Mouse (Mus musculus): ENCODE measurements around the gene Rab28. TPM values are rescaled to one million over a fixed set of nuclear protein-coding genes. Genes with fewer than 3 reads are reported as not detected.
"Not testable (repeated sequence)": the region's sequence is repeated elsewhere in the genome, so short reads cannot be mapped to it uniquely, and the experiment has no call there.

The Rab28 gene
- polyA plus RNA-seq, 1 experiment from 2014 or later, result 59.4 TPM

- WGBS, result 80% methylated on average over 6 of the region's 6 CpGs
These were observed 30.9 kb upstream of the Rab28 start for GRCm38 (mm10) chr5:41738817-41739216.

GRCm38 (mm10) chr5:41737039-41737438, 29.1 kb upstream of the Rab28 start:
- H3K27ac ChIP-seq (ENCODE audit: low read depth, low read length), result no peak overlapping the region
- H3K4me2 ChIP-seq (ENCODE audit: low read length), result no peak overlapping the region
- no peaks in the 10 kb centered on the region for H3K4me1 ChIP-seq (ENCODE audit: control insufficient read depth, insufficient read depth, low read depth, low read length)
- H3K4me3 ChIP-seq (ENCODE audit: low read length), result no peak overlapping the region
- no peaks in the 10 kb centered on the region for H3K36me3 ChIP-seq (ENCODE audit: control insufficient read depth, insufficient read depth, low read length)
- WGBS, result 51% methylated on average over 5 of the region's 5 CpGs
- no peaks in the 10 kb centered on the region for H3K9me3 ChIP-seq (ENCODE audit: control insufficient read depth, low read length)
- no peak for ATAC-seq
- H3K9ac ChIP-seq (ENCODE audit: low read depth, low read length), result no peak overlapping the region
- H3K27me3 ChIP-seq (replicated peaks; ENCODE audit: control insufficient read depth, insufficient read depth, low read length), result no peaks in the 10 kb centered on the region

More at GRCm38 (mm10) chr5:41738817-41739216, 30.9 kb upstream of the Rab28 start:
- no peak for ATAC-seq
- Histone ChIP-seq H3K27me3 (replicated peaks; ENCODE audit: control insufficient read depth, insufficient read depth, low read length) (peaks cover 6% of the 10 kb centered on the region), H3K27ac (ENCODE audit: low read depth, low read length) (no peak overlapping the region), H3K4me3 (ENCODE audit: low read length) (no peak overlapping the region), H3K9me3 (ENCODE audit: control insufficient read depth, low read length) (no peaks in the 10 kb centered on the region), H3K36me3 (ENCODE audit: control insufficient read depth, insufficient read depth, low read length) (no peaks in the 10 kb centered on the region), H3K9ac (ENCODE audit: low read depth, low read length) (no peak overlapping the region), H3K4me2 (ENCODE audit: low read length) (no peak overlapping the region), H3K4me1 (ENCODE audit: control insufficient read depth, insufficient read depth, low read depth, low read length) (no peaks in the 10 kb centered on the region)

- Histone ChIP-seq H3K36me3 (ENCODE audit: control insufficient read depth, insufficient read depth, low read length) (no peaks in the 10 kb centered on the region), H3K27ac (ENCODE audit: low read depth, low read length) (no peak overlapping the region), H3K4me2 (ENCODE audit: low read length) (no peak overlapping the region), H3K4me1 (ENCODE audit: control insufficient read depth, insufficient read depth, low read depth, low read length) (no peaks in the 10 kb centered on the region), H3K27me3 (replicated peaks; ENCODE audit: control insufficient read depth, insufficient read depth, low read length) (no peaks in the 10 kb centered on the region), H3K9ac (ENCODE audit: low read depth, low read length) (no peak overlapping the region), H3K4me3 (ENCODE audit: low read length) (no peak overlapping the region), H3K9me3 (ENCODE audit: control insufficient read depth, low read length) (no peaks in the 10 kb centered on the region)
- WGBS, result 90% methylated on average over 1 of the region's 1 CpGs
- no peak for ATAC-seq
These were observed 19.1 kb upstream of the Rab28 start for GRCm38 (mm10) chr5:41727017-41727416.

- Histone ChIP-seq H3K27ac (ENCODE audit: low read depth, low read length) (no peak overlapping the region), H3K4me1 (ENCODE audit: control insufficient read depth, insufficient read depth, low read depth, low read length) (no peaks in the 10 kb centered on the region), H3K27me3 (replicated peaks; ENCODE audit: control insufficient read depth, insufficient read depth, low read length) (no peaks in the 10 kb centered on the region), H3K4me2 (ENCODE audit: low read length) (no peak overlapping the region), H3K36me3 (ENCODE audit: control insufficient read depth, insufficient read depth, low read length) (no peaks in the 10 kb centered on the region), H3K4me3 (ENCODE audit: low read length) (no peak overlapping the region), H3K9me3 (ENCODE audit: control insufficient read depth, low read length) (no peaks in the 10 kb centered on the region), H3K9ac (ENCODE audit: low read depth, low read length) (no peak overlapping the region)
- WGBS, result 64% methylated on average over 6 of the region's 6 CpGs
- ATAC-seq, result no peak
These were observed 17.6 kb upstream of the Rab28 start for GRCm38 (mm10) chr5:41725573-41725972.

- Histone ChIP-seq H3K27ac (ENCODE audit: low read depth, low read length) (peak overlapping the region; percentile 90), H3K9me3 (ENCODE audit: control insufficient read depth, low read length) (no peaks in the 10 kb centered on the region), H3K4me1 (ENCODE audit: control insufficient read depth, insufficient read depth, low read depth, low read length) (peaks cover 7% of the 10 kb centered on the region), H3K36me3 (ENCODE audit: control insufficient read depth, insufficient read depth, low read length) (no peaks in the 10 kb centered on the region), H3K9ac (ENCODE audit: low read depth, low read length) (peak overlapping the region; percentile 87), H3K4me2 (ENCODE audit: low read length) (peak overlapping the region; percentile 96), H3K27me3 (replicated peaks; ENCODE audit: control insufficient read depth, insufficient read depth, low read length) (no peaks in the 10 kb centered on the region), H3K4me3 (ENCODE audit: low read length) (peak overlapping the region; percentile 72)
- ATAC-seq, result peak; percentile 84
- under 1% methylated on average over 57 of the region's 63 CpGs for WGBS
These were observed 592 bp downstream of the Rab28 start for GRCm38 (mm10) chr5:41707115-41708015.

- peak overlapping the region; percentile 90 for H3K27ac ChIP-seq (ENCODE audit: low read depth, low read length)
- no peaks in the 10 kb centered on the region for H3K36me3 ChIP-seq (ENCODE audit: control insufficient read depth, insufficient read depth, low read length)
- 5% methylated on average over 9 of the region's 9 CpGs for WGBS
- peaks cover 7% of the 10 kb centered on the region for H3K4me1 ChIP-seq (ENCODE audit: control insufficient read depth, insufficient read depth, low read depth, low read length)
- H3K9ac ChIP-seq (ENCODE audit: low read depth, low read length), result peak overlapping the region; percentile 87
- H3K9me3 ChIP-seq (ENCODE audit: control insufficient read depth, low read length), result no peaks in the 10 kb centered on the region
- no peak for ATAC-seq
- H3K4me2 ChIP-seq (ENCODE audit: low read length), result peak overlapping the region; percentile 96
- no peaks in the 10 kb centered on the region for H3K27me3 ChIP-seq (replicated peaks; ENCODE audit: control insufficient read depth, insufficient read depth, low read length)
- H3K4me3 ChIP-seq (ENCODE audit: low read length), result peak overlapping the region; percentile 72
These were observed 1.2 kb downstream of the Rab28 start for GRCm38 (mm10) chr5:41706777-41707114.

GRCm38 (mm10) chr5:41701085-41701484, 6.9 kb downstream of the Rab28 start:
- not testable (repeated sequence) for H3K9me3 ChIP-seq (ENCODE audit: control insufficient read depth, low read length); H3K4me2 ChIP-seq (ENCODE audit: low read length); H3K36me3 ChIP-seq (ENCODE audit: control insufficient read depth, insufficient read depth, low read length); H3K4me1 ChIP-seq (ENCODE audit: control insufficient read depth, insufficient read depth, low read depth, low read length); H3K27me3 ChIP-seq (replicated peaks; ENCODE audit: control insufficient read depth, insufficient read depth, low read length); H3K9ac ChIP-seq (ENCODE audit: low read depth, low read length); H3K4me3 ChIP-seq (ENCODE audit: low read length); H3K27ac ChIP-seq (ENCODE audit: low read depth, low read length); ATAC-seq
- 79% methylated on average over 4 of the region's 4 CpGs for WGBS

- H3K4me2 ChIP-seq (ENCODE audit: low read length), result no peak overlapping the region
- no peaks in the 10 kb centered on the region for H3K36me3 ChIP-seq (ENCODE audit: control insufficient read depth, insufficient read depth, low read length)
- no peak overlapping the region for H3K27ac ChIP-seq (ENCODE audit: low read depth, low read length)
- no peak overlapping the region for H3K4me3 ChIP-seq (ENCODE audit: low read length)
- H3K27me3 ChIP-seq (replicated peaks; ENCODE audit: control insufficient read depth, insufficient read depth, low read length), result no peaks in the 10 kb centered on the region
- H3K9ac ChIP-seq (ENCODE audit: low read depth, low read length), result no peak overlapping the region
- 0 out of 2 replicates have a peak, but pooled peaks have one; percentile 20 for ATAC-seq
- no peaks in the 10 kb centered on the region for H3K9me3 ChIP-seq (ENCODE audit: control insufficient read depth, low read length)
- H3K4me1 ChIP-seq (ENCODE audit: control insufficient read depth, insufficient read depth, low read depth, low read length), result no peaks in the 10 kb centered on the region
These were observed 10.0 kb downstream of the Rab28 start for GRCm38 (mm10) chr5:41697958-41698357.

GRCm38 (mm10) chr5:41685016-41685415, 22.9 kb downstream of the Rab28 start:
- no peak overlapping the region for H3K9ac ChIP-seq (ENCODE audit: low read depth, low read length)
- no peaks in the 10 kb centered on the region for H3K9me3 ChIP-seq (ENCODE audit: control insufficient read depth, low read length)
- no peak for ATAC-seq
- H3K27me3 ChIP-seq (replicated peaks; ENCODE audit: control insufficient read depth, insufficient read depth, low read length), result no peaks in the 10 kb centered on the region
- H3K27ac ChIP-seq (ENCODE audit: low read depth, low read length), result no peak overlapping the region
- no peaks in the 10 kb centered on the region for H3K4me1 ChIP-seq (ENCODE audit: control insufficient read depth, insufficient read depth, low read depth, low read length)
- H3K4me3 ChIP-seq (ENCODE audit: low read length), result no peak overlapping the region
- peaks cover 3% of the 10 kb centered on the region; the same call in 1 of the 2 replicates for H3K36me3 ChIP-seq (ENCODE audit: control insufficient read depth, insufficient read depth, low read length)
- H3K4me2 ChIP-seq (ENCODE audit: low read length), result no peak overlapping the region

Measured in hindbrain, embryonic 16.5 days (tissue).